Mouse (Mus musculus) c-Kit-positive CD71-positive TER-119-positive erythroid progenitor cells, embryonic 14.5 days (primary cell): ENCODE data around the gene Scaf1.

Experiments used
- DNase-seq: peaks from one replicate; pipeline ENCODE4 v3.0.0-alpha.2; 2013; ENCODE audit warnings: low spot score

The Scaf1 gene

GRCm38 (mm10) chr7:45015957-45016612 is at the start of gene Scaf1:
Gene Scaf1 (minus strand): TSS chr7:45016363.
- DNase-seq = peak; percentile 97

GRCm38 (mm10) chr7:45062239-45062835 is 46.2 kb upstream of the Scaf1 start, which contains the start of the genes Nosip and Prrg2:
Gene Nosip (plus strand): TSS chr7:45062429.
Gene Prrg2 (minus strand): TSS chr7:45062677.
- peak; percentile 98 for DNase-seq

GRCm38 (mm10) chr7:45061532-45062075 is 45.4 kb upstream of the Scaf1 start:
- no peak for DNase-seq

GRCm38 (mm10) chr7:45060632-45061122 is 44.5 kb upstream of the Scaf1 start:
- no peak for DNase-seq

GRCm38 (mm10) chr7:45058607-45059571 is 42.7 kb upstream of the Scaf1 start:
- DNase-seq = no peak

GRCm38 (mm10) chr7:45056972-45057348 is 40.8 kb upstream of the Scaf1 start:
- no peak for DNase-seq

GRCm38 (mm10) chr7:45056329-45056971 is 40.3 kb upstream of the Scaf1 start:
- no peak for DNase-seq

GRCm38 (mm10) chr7:45053931-45054510 is 37.9 kb upstream of the Scaf1 start:
- DNase-seq = peak; percentile 93

GRCm38 (mm10) chr7:45053117-45053930 is 37.2 kb upstream of the Scaf1 start:
- peak; percentile 44 for DNase-seq

GRCm38 (mm10) chr7:45052862-45053116 is 36.6 kb upstream of the Scaf1 start, which contains the start of gene Prr12:
Gene Prr12 (minus strand): TSS chr7:45052881.
- peak; percentile 34 for DNase-seq

GRCm38 (mm10) chr7:45052181-45052861 is 36.2 kb upstream of the Scaf1 start:
- DNase-seq = peak; percentile 18

- DNase-seq = no peak
Observed at GRCm38 (mm10) chr7:45051601-45051974, 35.4 kb upstream of the Scaf1 start.

GRCm38 (mm10) chr7:45050945-45051600 is 34.9 kb upstream of the Scaf1 start:
- peak; percentile 65 for DNase-seq

GRCm38 (mm10) chr7:45048923-45049657 is 32.9 kb upstream of the Scaf1 start:
- DNase-seq = no peak

- no peak for DNase-seq
Observed at GRCm38 (mm10) chr7:45048001-45048890, 32.1 kb upstream of the Scaf1 start.

- DNase-seq = no peak
Observed at GRCm38 (mm10) chr7:45047491-45047890, 31.3 kb upstream of the Scaf1 start.

- no peak for DNase-seq
Observed at GRCm38 (mm10) chr7:45046853-45047350, 30.7 kb upstream of the Scaf1 start.
